Mouse (Mus musculus) layer of hippocampus, adult 9-10 months (tissue): ENCODE measurements around the gene Car11.
A peak's percentile ranks its signal among the peaks of the same experiment; 100 is the strongest.

Experiments used
- DNase-seq: peaks from one replicate; pipeline ENCODE4 v3.0.0; 2022; ENCODE audit warnings: low spot score

Car11 gene

GRCm38 (mm10) chr7:45711316-45712021, 11.8 kb downstream of the Car11 start:
- no peak for DNase-seq

- DNase-seq, result no peak
Observed at GRCm38 (mm10) chr7:45712022-45712757, 12.5 kb downstream of the Car11 start.

- no peak for DNase-seq
Observed at GRCm38 (mm10) chr7:45713396-45713795, 13.8 kb downstream of the Car11 start.

GRCm38 (mm10) chr7:45713881-45714520, 14.4 kb downstream of the Car11 start:
- no peak for DNase-seq

GRCm38 (mm10) chr7:45714630-45715089, 15.0 kb downstream of the Car11 start:
- no peak for DNase-seq

GRCm38 (mm10) chr7:45715090-45715708, 15.6 kb downstream of the Car11 start, which contains the start of gene Rpl18:
Gene Rpl18, plus strand, starts transcription at chr7:45715457.
- peak; percentile 95 for DNase-seq

GRCm38 (mm10) chr7:45715741-45716459, 16.3 kb downstream of the Car11 start:
- no peak for DNase-seq

GRCm38 (mm10) chr7:45716460-45716857, 16.8 kb downstream of the Car11 start:
- DNase-seq, result no peak

- no peak for DNase-seq
Observed at GRCm38 (mm10) chr7:45716952-45717917, 17.6 kb downstream of the Car11 start.

GRCm38 (mm10) chr7:45717918-45718297, 18.3 kb downstream of the Car11 start, which contains the start of gene Sphk2:
Gene Sphk2, minus strand, starts transcription at chr7:45718002.
- DNase-seq, result peak; percentile 99

GRCm38 (mm10) chr7:45718331-45718730, 18.7 kb downstream of the Car11 start:
- DNase-seq, result no peak

GRCm38 (mm10) chr7:45719180-45719579, 19.5 kb downstream of the Car11 start:
- DNase-seq, result no peak

- no peak for DNase-seq
Observed at GRCm38 (mm10) chr7:45719738-45720412, 20.2 kb downstream of the Car11 start.

- no peak for DNase-seq
Observed at GRCm38 (mm10) chr7:45720413-45721233, 21.0 kb downstream of the Car11 start, which contains the start of gene Fam83e. Gene Fam83e, plus strand, starts transcription at chr7:45721212.

- DNase-seq, result no peak
Observed at GRCm38 (mm10) chr7:45721234-45721571, 21.6 kb downstream of the Car11 start.

GRCm38 (mm10) chr7:45721642-45722347, 22.2 kb downstream of the Car11 start:
- no peak for DNase-seq

GRCm38 (mm10) chr7:45722348-45722713, 22.7 kb downstream of the Car11 start:
- DNase-seq, result no peak

GRCm38 (mm10) chr7:45723301-45723700, 23.7 kb downstream of the Car11 start:
- DNase-seq, result no peak
